Mouse (Mus musculus): Measurements from ENCODE around the gene Elane. TPM values are rescaled to one million over a fixed set of nuclear protein-coding genes. Genes with fewer than 3 reads are reported as not detected.

Gene Elane
- polyA plus RNA-seq, 1 experiment = not detected

- H3K36me3 ChIP-seq (ENCODE audit: control insufficient read depth, insufficient read depth) = no peaks in the 10 kb centered on the region
- no peak overlapping the region for H3K4me3 ChIP-seq
- H3K79me2 ChIP-seq (ENCODE audit: control insufficient read depth, insufficient read depth) = no peaks in the 10 kb centered on the region
- H3ac ChIP-seq (ENCODE audit: control insufficient read depth, insufficient read length) = no peak overlapping the region
- no peak overlapping the region for H3K4me2 ChIP-seq (ENCODE audit: low read depth)
- no peaks in the 10 kb centered on the region for H3K27me3 ChIP-seq (ENCODE audit: control insufficient read depth, insufficient read depth, insufficient read length)
- TF ChIP-seq POLR2AphosphoS2 (IDR thresholded peaks at IDR 0.05; ENCODE audit: insufficient read length, low read depth) = no peak
- no peak for TF ChIP-seq MYOD1 (IDR thresholded peaks at IDR 0.05; ENCODE audit: control insufficient read depth in 1 of 3, insufficient read length in 2 of 3, low read depth in 2 of 3)
- TF ChIP-seq E2F4 (IDR thresholded peaks at IDR 0.05; ENCODE audit: insufficient read depth) = no peak
- no peak for TF ChIP-seq SRF (IDR thresholded peaks at IDR 0.05; ENCODE audit: control insufficient read depth, insufficient read length, low read depth)
- no peak for TF ChIP-seq MAX (IDR thresholded peaks at IDR 0.05; ENCODE audit: low read depth)
- TF ChIP-seq TCF3 (IDR thresholded peaks at IDR 0.05; ENCODE audit: insufficient read length, low read depth) = no peak
- no peak for TF ChIP-seq CEBPB (IDR thresholded peaks at IDR 0.05; ENCODE audit: insufficient read depth, poor library complexity, severe bottlenecking)
- TF ChIP-seq POLR2A (IDR thresholded peaks at IDR 0.05; ENCODE audit: insufficient read length, low read depth) = no peak
- TF ChIP-seq TCF12 (IDR thresholded peaks at IDR 0.05; ENCODE audit: insufficient read depth, poor library complexity, severe bottlenecking) = no peak
- no peak for TF ChIP-seq MYOG (IDR thresholded peaks at IDR 0.05; ENCODE audit: control insufficient read depth in 1 of 3, insufficient read depth in 1 of 3, insufficient read length in 2 of 3, low read depth in 2 of 3)
- no peak for TF ChIP-seq REST (IDR thresholded peaks at IDR 0.05; ENCODE audit: insufficient read depth, insufficient read length)
- no peak for TF ChIP-seq USF1 (IDR thresholded peaks at IDR 0.05; ENCODE audit: low read depth)
Observed at GRCm38 (mm10) chr10:79896306-79896705, 10.3 kb downstream of the Elane start.

- no peak overlapping the region for H3ac ChIP-seq (ENCODE audit: control insufficient read depth, insufficient read length)
- no peaks in the 10 kb centered on the region for H3K27me3 ChIP-seq (ENCODE audit: control insufficient read depth, insufficient read depth, insufficient read length)
- H3K4me2 ChIP-seq (ENCODE audit: low read depth) = no peak overlapping the region
- H3K4me3 ChIP-seq = no peak overlapping the region
- H3K36me3 ChIP-seq (ENCODE audit: control insufficient read depth, insufficient read depth) = no peaks in the 10 kb centered on the region
- H3K79me2 ChIP-seq (ENCODE audit: control insufficient read depth, insufficient read depth) = no peaks in the 10 kb centered on the region
- peak in 2 of 3 experiments; percentile 39 to 62 for TF ChIP-seq MYOD1 (IDR thresholded peaks at IDR 0.05; ENCODE audit: control insufficient read depth in 1 of 3, insufficient read length in 2 of 3, low read depth in 2 of 3)
- peak in 2 of 3 experiments; percentile 72 to 76 for TF ChIP-seq MYOG (IDR thresholded peaks at IDR 0.05; ENCODE audit: control insufficient read depth in 1 of 3, insufficient read depth in 1 of 3, insufficient read length in 2 of 3, low read depth in 2 of 3)
- TF ChIP-seq TCF3 (IDR thresholded peaks at IDR 0.05; ENCODE audit: insufficient read length, low read depth) = peak; percentile 16
- TF ChIP-seq CEBPB (IDR thresholded peaks at IDR 0.05; ENCODE audit: insufficient read depth, poor library complexity, severe bottlenecking) = no peak
Observed at GRCm38 (mm10) chr10:79896814-79897213, 10.8 kb downstream of the Elane start.

- Histone ChIP-seq H3K4me3 (no peak overlapping the region), H3K27me3 (ENCODE audit: control insufficient read depth, insufficient read depth, insufficient read length) (no peaks in the 10 kb centered on the region), H3ac (ENCODE audit: control insufficient read depth, insufficient read length) (no peak overlapping the region), H3K36me3 (ENCODE audit: control insufficient read depth, insufficient read depth) (no peaks in the 10 kb centered on the region), H3K79me2 (ENCODE audit: control insufficient read depth, insufficient read depth) (no peaks in the 10 kb centered on the region), H3K4me2 (ENCODE audit: low read depth) (no peak overlapping the region)
- TF ChIP-seq TCF3 (IDR thresholded peaks at IDR 0.05; ENCODE audit: insufficient read length, low read depth) (no peak), MYOG (IDR thresholded peaks at IDR 0.05; ENCODE audit: control insufficient read depth in 1 of 3, insufficient read depth in 1 of 3, insufficient read length in 2 of 3, low read depth in 2 of 3) (peak in 1 of 3 experiments; percentile 13)
Observed at GRCm38 (mm10) chr10:79897316-79898245, 11.5 kb downstream of the Elane start.

GRCm38 (mm10) chr10:79900951-79901410 is 14.9 kb downstream of the Elane start:
- Histone ChIP-seq H3K36me3 (ENCODE audit: control insufficient read depth, insufficient read depth) (peaks cover 4% of the 10 kb centered on the region), H3K79me2 (ENCODE audit: control insufficient read depth, insufficient read depth) (no peaks in the 10 kb centered on the region), H3K4me2 (ENCODE audit: low read depth) (no peak overlapping the region), H3K4me3 (no peak overlapping the region), H3ac (ENCODE audit: control insufficient read depth, insufficient read length) (no peak overlapping the region), H3K27me3 (ENCODE audit: control insufficient read depth, insufficient read depth, insufficient read length) (no peaks in the 10 kb centered on the region)
- TF ChIP-seq MYOG (IDR thresholded peaks at IDR 0.05; ENCODE audit: control insufficient read depth in 1 of 3, insufficient read depth in 1 of 3, insufficient read length in 2 of 3, low read depth in 2 of 3) (peak in 2 of 3 experiments; percentile 42 to 49), MYOD1 (IDR thresholded peaks at IDR 0.05; ENCODE audit: control insufficient read depth in 1 of 3, insufficient read length in 2 of 3, low read depth in 2 of 3) (peak in 2 of 3 experiments; percentile 81 to 82), MAX (IDR thresholded peaks at IDR 0.05; ENCODE audit: low read depth) (no peak)

GRCm38 (mm10) chr10:79906712-79907111 is 20.7 kb downstream of the Elane start:
- no peaks in the 10 kb centered on the region for H3K27me3 ChIP-seq (ENCODE audit: control insufficient read depth, insufficient read depth, insufficient read length)
- H3K4me3 ChIP-seq = no peak overlapping the region
- H3ac ChIP-seq (ENCODE audit: control insufficient read depth, insufficient read length) = no peak overlapping the region
- TF ChIP-seq CEBPB (IDR thresholded peaks at IDR 0.05; ENCODE audit: insufficient read depth, poor library complexity, severe bottlenecking) (no peak), MYOG (IDR thresholded peaks at IDR 0.05; ENCODE audit: control insufficient read depth in 1 of 3, insufficient read depth in 1 of 3, insufficient read length in 2 of 3, low read depth in 2 of 3) (no peak), MAX (IDR thresholded peaks at IDR 0.05; ENCODE audit: low read depth) (no peak), REST (IDR thresholded peaks at IDR 0.05; ENCODE audit: insufficient read depth, insufficient read length) (no peak), MYOD1 (IDR thresholded peaks at IDR 0.05; ENCODE audit: control insufficient read depth in 1 of 3, insufficient read length in 2 of 3, low read depth in 2 of 3) (no peak), TCF3 (IDR thresholded peaks at IDR 0.05; ENCODE audit: insufficient read length, low read depth) (no peak), E2F4 (IDR thresholded peaks at IDR 0.05; ENCODE audit: insufficient read depth) (no peak), TCF12 (IDR thresholded peaks at IDR 0.05; ENCODE audit: insufficient read depth, poor library complexity, severe bottlenecking) (no peak), USF1 (IDR thresholded peaks at IDR 0.05; ENCODE audit: low read depth) (no peak), SRF (IDR thresholded peaks at IDR 0.05; ENCODE audit: control insufficient read depth, insufficient read length, low read depth) (no peak)
- H3K79me2 ChIP-seq (ENCODE audit: control insufficient read depth, insufficient read depth) = no peaks in the 10 kb centered on the region
- H3K4me2 ChIP-seq (ENCODE audit: low read depth) = no peak overlapping the region
- peaks cover 4% of the 10 kb centered on the region for H3K36me3 ChIP-seq (ENCODE audit: control insufficient read depth, insufficient read depth)
